Mouse (Mus musculus) heart, embryonic 10.5 days (tissue): ENCODE results near the gene Ift88. TPM values are rescaled to one million over a fixed set of nuclear protein-coding genes. Genes with fewer than 3 reads are reported as not detected.

ENCODE experiments used
- DNase-seq: peaks from one replicate; pipeline ENCODE4 v3.0.0-alpha.2; 2017; ENCODE audit warnings: low spot score
- H3K27ac ChIP-seq: fragments of 300-500 bp; sonication (generic); 2 replicates; pipeline ENCODE4 v1.5.1; 2016; ENCODE audit warnings: mild to moderate bottlenecking
- H3K27me3 ChIP-seq: fragments of 300-500 bp; sonication (generic); 2 replicates; pipeline ENCODE4 v1.6.1; 2016; ENCODE audit warnings: mild to moderate bottlenecking; ENCODE audit not compliant: poor library complexity, insufficient read depth, severe bottlenecking
- H3K36me3 ChIP-seq: fragments of 300-500 bp; sonication (generic); 2 replicates; pipeline ENCODE4 v1.6.1; 2016; ENCODE audit warnings: mild to moderate bottlenecking, moderate library complexity
- H3K4me1 ChIP-seq: fragments of 300-500 bp; sonication (generic); 2 replicates; pipeline ENCODE4 v1.6.1; 2016; ENCODE audit warnings: mild to moderate bottlenecking
- H3K4me3 ChIP-seq: fragments of 300-500 bp; sonication (generic); 2 replicates; pipeline ENCODE4 v1.5.1; 2016; ENCODE audit warnings: mild to moderate bottlenecking, moderate library complexity
- H3K9me3 ChIP-seq: fragments of 300-500 bp; sonication (generic); 2 replicates; pipeline ENCODE4 v1.6.1; 2016; ENCODE audit warnings: mild to moderate bottlenecking, moderate library complexity
- WGBS: fragments of 180-500 bp; shearing (Covaris S2); methylation state at CpG from one replicate; pipeline ENCODE4 v1.1.7; 2016; 5-methylcytosine and 5-hydroxymethylcytosine counted together
- polyA plus RNA-seq: library from polyadenylated mRNA; unstranded; fragments of >200 nt; fragmentation: Nextera tagmentation; extraction: Ambion mirVana; gene quantifications from 2 replicates; pipeline ENCODE4 v1.2.1, GENCODE M21; 2016

The Ift88 gene
- polyA plus RNA-seq, 1 experiment from 2014 or later = 6.3 TPM

DNA sequence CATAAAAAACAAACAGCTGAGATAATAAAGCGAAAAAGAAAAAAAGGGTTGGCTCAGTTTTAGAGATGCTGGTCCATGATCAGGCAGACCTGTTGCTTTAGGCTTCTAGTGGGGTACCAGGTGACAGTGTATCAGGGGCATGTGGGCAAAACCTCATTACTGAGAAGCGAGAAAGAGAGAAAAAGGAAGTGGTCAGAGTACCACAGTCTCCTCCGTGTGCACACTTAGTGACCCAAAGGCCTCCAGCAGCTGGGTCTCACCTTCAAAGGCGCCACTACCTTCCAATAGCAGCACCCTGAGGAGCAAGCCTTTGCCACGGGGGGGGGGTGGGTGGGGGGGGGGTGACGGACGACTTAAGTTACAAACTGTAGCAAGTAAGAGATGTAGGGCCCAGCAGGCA, 103.3 kb downstream of the Ift88 start:
- peaks cover 59% of the 10 kb centered on the region for H3K27me3 ChIP-seq
- H3K4me1 ChIP-seq = peaks cover 18% of the 10 kb centered on the region
- no peaks in the 10 kb centered on the region for H3K9me3 ChIP-seq
- no peak overlapping the region for H3K27ac ChIP-seq
- H3K36me3 ChIP-seq = no peaks in the 10 kb centered on the region
- no peak overlapping the region for H3K4me3 ChIP-seq
- 32% methylated on average over 7 of the region's 7 CpGs for WGBS
- DNase-seq = no peak

GRCm38 (mm10) chr14:57527598-57527997, 103.7 kb downstream of the Ift88 start:
- no peaks in the 10 kb centered on the region for H3K9me3 ChIP-seq
- 39% methylated on average over 2 of the region's 2 CpGs for WGBS
- peaks cover 18% of the 10 kb centered on the region for H3K4me1 ChIP-seq
- no peak overlapping the region for H3K27ac ChIP-seq
- peaks cover 59% of the 10 kb centered on the region for H3K27me3 ChIP-seq
- no peaks in the 10 kb centered on the region for H3K36me3 ChIP-seq
- DNase-seq = no peak
- H3K4me3 ChIP-seq = no peak overlapping the region

DNA sequence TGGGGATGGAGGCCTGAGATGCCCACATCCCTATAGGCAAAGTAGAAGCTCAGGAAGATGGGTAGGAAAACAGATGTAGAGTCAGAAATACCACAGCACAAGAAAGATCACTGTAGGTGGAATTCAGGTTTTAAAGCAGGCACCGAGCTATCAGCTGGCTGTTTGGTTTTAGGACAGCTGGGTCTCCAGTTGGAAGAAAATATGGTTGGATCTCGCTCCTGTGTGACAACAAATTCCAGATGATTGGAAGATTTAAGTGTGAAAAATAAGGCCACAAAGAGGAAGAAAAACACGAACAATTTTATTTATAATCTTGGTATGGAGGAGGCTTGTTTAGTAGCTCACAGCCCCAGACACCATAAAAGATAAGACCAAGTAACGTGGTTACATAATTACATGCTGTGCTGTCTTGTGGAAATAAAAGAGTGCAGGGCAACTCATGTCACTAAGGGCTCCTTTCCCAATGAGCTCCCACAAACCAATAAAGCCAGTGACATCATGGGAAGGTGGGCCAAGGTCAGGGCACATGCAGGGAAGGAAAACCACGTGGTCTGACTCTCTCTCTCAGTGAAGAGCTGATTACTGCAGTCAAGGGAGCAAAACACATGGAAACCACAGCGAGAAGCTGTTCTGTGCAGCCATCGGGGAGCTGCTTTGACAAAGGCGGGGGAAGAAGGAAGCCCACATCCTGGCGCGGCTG, 105.4 kb downstream of the Ift88 start:
- Histone ChIP-seq H3K36me3 (no peaks in the 10 kb centered on the region), H3K4me3 (no peak overlapping the region), H3K27ac (no peak overlapping the region), H3K4me1 (peaks cover 20% of the 10 kb centered on the region), H3K9me3 (no peaks in the 10 kb centered on the region), H3K27me3 (peaks cover 53% of the 10 kb centered on the region)
- DNase-seq = no peak
- WGBS = 52% methylated on average over 10 of the region's 10 CpGs

- WGBS = 57% methylated on average over 5 of the region's 5 CpGs
- peaks cover 23% of the 10 kb centered on the region for H3K4me1 ChIP-seq
- no peaks in the 10 kb centered on the region for H3K36me3 ChIP-seq
- no peak for DNase-seq
- H3K4me3 ChIP-seq = no peak overlapping the region
- peaks cover 54% of the 10 kb centered on the region for H3K27me3 ChIP-seq
- no peak overlapping the region for H3K27ac ChIP-seq
- H3K9me3 ChIP-seq = no peaks in the 10 kb centered on the region
These were observed 106.1 kb downstream of the Ift88 start for GRCm38 (mm10) chr14:57529786-57530515.

DNA sequence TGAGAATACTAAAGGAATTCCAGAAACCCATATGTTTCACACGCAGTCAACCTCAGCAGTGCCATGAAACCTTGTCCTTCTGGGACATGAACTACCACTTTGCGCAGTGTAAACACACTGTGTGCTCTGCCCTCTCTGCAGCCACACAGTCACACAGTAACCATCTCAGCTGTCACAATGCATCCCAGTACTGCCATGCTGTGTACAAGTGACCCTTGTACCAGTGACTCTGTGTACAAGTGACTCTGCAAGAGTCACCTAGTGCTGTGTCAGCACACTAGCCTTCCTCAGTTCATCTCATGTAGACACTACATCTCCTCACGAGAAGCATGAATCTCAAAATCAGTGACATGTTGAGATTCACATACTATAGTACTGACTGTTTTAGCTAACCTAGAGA, 108.7 kb downstream of the Ift88 start:
- 86% methylated on average over 3 of the region's 3 CpGs for WGBS
- H3K27me3 ChIP-seq = peaks cover 50% of the 10 kb centered on the region
- H3K4me1 ChIP-seq = peaks cover 27% of the 10 kb centered on the region

DNA sequence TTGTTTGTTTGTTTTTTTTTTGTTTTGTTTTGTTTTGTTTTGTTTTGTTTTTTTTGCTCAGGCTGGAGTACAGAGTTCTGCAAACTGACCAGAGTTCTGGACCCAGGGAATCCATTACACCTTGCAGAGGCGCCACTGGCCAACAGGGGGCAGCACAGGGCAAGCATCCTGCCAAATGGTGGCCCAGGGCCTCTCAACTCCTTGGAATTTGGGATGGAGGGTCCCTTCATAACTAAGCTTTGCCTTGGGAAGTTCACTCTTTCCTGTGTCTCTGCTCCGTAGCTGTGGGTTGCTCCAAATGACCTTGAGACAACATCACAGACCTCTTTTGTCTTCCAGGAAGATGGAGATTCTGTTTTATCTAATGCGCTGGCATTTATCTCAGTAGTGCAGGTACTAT, 109.4 kb downstream of the Ift88 start:
- no peak overlapping the region for H3K27ac ChIP-seq
- no peak for DNase-seq
- 31% methylated on average over 3 of the region's 3 CpGs for WGBS
- no peaks in the 10 kb centered on the region for H3K9me3 ChIP-seq
- H3K27me3 ChIP-seq = peaks cover 43% of the 10 kb centered on the region
- peaks cover 33% of the 10 kb centered on the region for H3K4me1 ChIP-seq
- no peaks in the 10 kb centered on the region for H3K36me3 ChIP-seq
- no peak overlapping the region for H3K4me3 ChIP-seq

More for the DNA sequence above, 108.7 kb downstream of the Ift88 start:
- no peak overlapping the region for H3K4me3 ChIP-seq
- H3K27ac ChIP-seq = no peak overlapping the region
- DNase-seq = no peak
- no peaks in the 10 kb centered on the region for H3K36me3 ChIP-seq
- no peaks in the 10 kb centered on the region for H3K9me3 ChIP-seq

GRCm38 (mm10) chr14:57533841-57534240, 110.0 kb downstream of the Ift88 start:
- DNase-seq = no peak
- Histone ChIP-seq H3K9me3 (no peaks in the 10 kb centered on the region), H3K27ac (no peak overlapping the region), H3K4me3 (no peak overlapping the region), H3K27me3 (peaks cover 40% of the 10 kb centered on the region), H3K4me1 (peaks cover 33% of the 10 kb centered on the region), H3K36me3 (no peaks in the 10 kb centered on the region)
- 16% methylated on average over 11 of the region's 11 CpGs for WGBS

GRCm38 (mm10) chr14:57534346-57534745, 110.5 kb downstream of the Ift88 start:
- Histone ChIP-seq H3K4me1 (peaks cover 32% of the 10 kb centered on the region), H3K4me3 (no peak overlapping the region), H3K27ac (no peak overlapping the region), H3K36me3 (no peaks in the 10 kb centered on the region), H3K27me3 (peaks cover 39% of the 10 kb centered on the region), H3K9me3 (no peaks in the 10 kb centered on the region)
- no peak for DNase-seq
- 11% methylated on average over 5 of the region's 5 CpGs for WGBS

- Histone ChIP-seq H3K4me3 (no peak overlapping the region), H3K27ac (no peak overlapping the region), H3K4me1 (peaks cover 27% of the 10 kb centered on the region), H3K9me3 (no peaks in the 10 kb centered on the region), H3K36me3 (no peaks in the 10 kb centered on the region), H3K27me3 (peaks cover 39% of the 10 kb centered on the region)
- WGBS = 13% methylated on average over 8 of the region's 8 CpGs
- DNase-seq = no peak
These were observed 111.1 kb downstream of the Ift88 start for GRCm38 (mm10) chr14:57534961-57535360.

DNA sequence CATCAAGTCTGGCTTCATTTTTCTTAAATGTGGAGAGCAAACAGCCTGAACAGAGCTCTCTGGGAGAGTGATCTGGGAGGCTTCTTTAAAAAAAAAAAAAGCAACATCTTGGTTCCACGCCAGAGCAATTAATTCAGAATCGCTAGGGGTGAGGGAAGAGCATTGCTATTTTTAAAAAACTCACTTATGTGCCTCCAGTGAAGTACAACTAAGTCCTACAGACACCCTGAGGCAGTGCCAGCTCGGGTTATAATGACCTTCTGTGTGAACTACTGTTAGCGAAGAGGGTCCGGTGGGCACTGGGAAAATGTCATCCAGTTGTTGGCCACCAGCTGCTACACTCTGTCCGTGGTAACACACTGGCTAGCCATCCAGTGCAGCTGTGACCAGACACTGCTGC, 111.8 kb downstream of the Ift88 start:
- H3K9me3 ChIP-seq = no peaks in the 10 kb centered on the region
- DNase-seq = no peak
- peaks cover 40% of the 10 kb centered on the region for H3K27me3 ChIP-seq
- H3K4me1 ChIP-seq = peaks cover 27% of the 10 kb centered on the region
- H3K27ac ChIP-seq = no peak overlapping the region
- no peaks in the 10 kb centered on the region for H3K36me3 ChIP-seq
- 77% methylated on average over 6 of the region's 6 CpGs for WGBS
- H3K4me3 ChIP-seq = no peak overlapping the region

GRCm38 (mm10) chr14:57536820-57537219, 113.0 kb downstream of the Ift88 start:
- Histone ChIP-seq H3K9me3 (no peaks in the 10 kb centered on the region), H3K4me3 (peak overlapping the region; percentile 22; the same call in 1 of the 2 replicates), H3K36me3 (no peaks in the 10 kb centered on the region), H3K4me1 (peaks cover 27% of the 10 kb centered on the region), H3K27ac (peak overlapping the region; percentile 78), H3K27me3 (peaks cover 50% of the 10 kb centered on the region)
- DNase-seq = no peak
- WGBS = 34% methylated on average over 9 of the region's 9 CpGs

GRCm38 (mm10) chr14:57537261-57538015, 113.6 kb downstream of the Ift88 start:
- Histone ChIP-seq H3K27ac (peak overlapping the region; percentile 78), H3K36me3 (no peaks in the 10 kb centered on the region), H3K4me1 (peaks cover 32% of the 10 kb centered on the region), H3K4me3 (peak overlapping the region; percentile 22), H3K27me3 (peaks cover 56% of the 10 kb centered on the region), H3K9me3 (no peaks in the 10 kb centered on the region)
- 6% methylated on average over 16 of the region's 16 CpGs for WGBS
- no peak for DNase-seq

- Histone ChIP-seq H3K4me1 (peaks cover 21% of the 10 kb centered on the region), H3K36me3 (no peaks in the 10 kb centered on the region), H3K9me3 (no peaks in the 10 kb centered on the region), H3K4me3 (no peak overlapping the region), H3K27me3 (peaks cover 36% of the 10 kb centered on the region), H3K27ac (no peak overlapping the region)
- no peak for DNase-seq
- 79% methylated on average over 11 of the region's 11 CpGs for WGBS
These were observed 116.8 kb downstream of the Ift88 start for GRCm38 (mm10) chr14:57540683-57541082.
